Mouse (Mus musculus) neural tube, embryonic 12.5 days (tissue): Measurements from ENCODE around the gene Zfp462. TPM values are rescaled to one million over a fixed set of nuclear protein-coding genes. Genes with fewer than 3 reads are reported as not detected.
"Not testable (repeated sequence)": the region's sequence is repeated elsewhere in the genome, so short reads cannot be mapped to it uniquely, and the experiment has no call there.

Source experiments
- ATAC-seq: fragments of 200-750 bp; cut with Nextera tagmentation; 2 replicates; pipeline ENCODE4 v1.8.0; 2017; ENCODE audit warnings: low read depth, mild to moderate bottlenecking, moderate TSS enrichment, moderate library complexity; ENCODE audit not compliant: low FRiP score
- H3K27ac ChIP-seq: fragments of 300-500 bp; sonication (generic); 2 replicates; pipeline ENCODE4 v1.5.1; 2016
- H3K27me3 ChIP-seq: fragments of 300-500 bp; sonication (generic); replicated peaks from 2 replicates; pipeline ENCODE4 v1.6.1; 2016; ENCODE audit warnings: mild to moderate bottlenecking
- H3K36me3 ChIP-seq: fragments of 300-500 bp; sonication (generic); 2 replicates; pipeline ENCODE4 v1.6.1; 2016; ENCODE audit warnings: mild to moderate bottlenecking
- H3K4me1 ChIP-seq: fragments of 300-500 bp; sonication (generic); 2 replicates; pipeline ENCODE4 v1.6.1; 2016
- H3K4me2 ChIP-seq: fragments of 300-500 bp; sonication (generic); replicated peaks from 2 replicates; pipeline ENCODE4 v1.6.1; 2016; ENCODE audit warnings: mild to moderate bottlenecking
- H3K4me3 ChIP-seq: fragments of 300-500 bp; sonication (generic); 2 replicates; pipeline ENCODE4 v1.5.1; 2016
- H3K9ac ChIP-seq: fragments of 300-500 bp; sonication (generic); 2 replicates; pipeline ENCODE4 v1.6.1; 2016; ENCODE audit warnings: mild to moderate bottlenecking
- H3K9me3 ChIP-seq: fragments of 300-500 bp; sonication (generic); 2 replicates; pipeline ENCODE4 v1.6.1; 2016; ENCODE audit warnings: mild to moderate bottlenecking
- WGBS: fragments of 180-500 bp; shearing (Covaris S2); methylation state at CpG from one replicate; pipeline ENCODE4 v1.1.7; 2016; 5-methylcytosine and 5-hydroxymethylcytosine counted together
- polyA plus RNA-seq: library from polyadenylated mRNA; unstranded; fragments of >200 nt; fragmentation: Nextera tagmentation; extraction: Ambion mirVana; gene quantifications from 2 replicates; pipeline ENCODE4 v1.2.1, GENCODE M21; 2016

Gene Zfp462
- polyA plus RNA-seq, 1 experiment from 2014 or later = 14.9 TPM

DNA sequence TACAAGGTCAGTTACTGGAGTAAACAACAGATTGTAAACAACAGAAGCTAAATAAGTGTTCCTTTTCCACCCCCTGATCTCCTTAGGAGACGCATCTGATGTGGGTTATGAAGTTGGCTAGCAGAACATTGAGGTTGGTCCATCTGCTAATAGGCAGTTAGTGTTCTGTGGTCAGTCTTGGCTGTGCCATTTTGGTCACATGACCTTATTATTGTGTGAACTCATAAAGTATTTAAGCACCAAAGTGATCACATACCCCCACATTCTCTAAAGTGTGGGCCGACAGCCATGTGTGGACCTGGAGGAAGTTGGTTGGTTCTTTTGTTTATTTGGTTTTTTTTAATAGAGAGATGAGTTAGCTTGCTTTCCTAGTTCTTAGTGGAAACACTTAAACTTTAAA lies 39.7 kb downstream of the Zfp462 start:
- no peak for ATAC-seq
- 93% methylated on average over 2 of the region's 2 CpGs for WGBS
- no peak overlapping the region for H3K27ac ChIP-seq

DNA sequence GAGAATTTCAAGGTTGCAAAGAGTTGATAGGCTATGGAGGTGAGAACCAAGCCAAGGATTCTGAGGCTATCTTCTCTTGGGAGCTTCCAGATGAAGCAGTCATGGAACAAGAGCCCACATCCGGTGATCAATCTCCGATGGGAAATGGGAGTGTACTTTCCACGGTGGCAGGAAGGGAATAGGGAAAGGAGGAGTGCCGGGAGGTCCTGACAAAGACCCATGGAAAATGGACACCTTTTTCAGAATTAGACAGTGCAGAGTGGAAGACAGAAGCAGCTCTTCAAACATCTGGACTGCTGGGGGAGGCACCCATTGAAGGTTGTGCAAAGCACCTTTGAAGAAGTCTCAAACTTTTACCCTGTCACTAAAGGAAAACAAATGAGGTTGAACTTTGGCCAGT lies 41.8 kb downstream of the Zfp462 start:
- no peak for ATAC-seq
- Histone ChIP-seq H3K36me3 (peaks cover 22% of the 10 kb centered on the region), H3K27ac (no peak overlapping the region), H3K9ac (no peak overlapping the region), H3K27me3 (no peaks in the 10 kb centered on the region), H3K4me2 (no peak overlapping the region), H3K4me1 (peaks cover 8% of the 10 kb centered on the region), H3K4me3 (no peak overlapping the region), H3K9me3 (no peaks in the 10 kb centered on the region)
- 84% methylated on average over 4 of the region's 4 CpGs for WGBS

More for the DNA sequence above, 39.7 kb downstream of the Zfp462 start:
- H3K36me3 ChIP-seq = peaks cover 26% of the 10 kb centered on the region
- H3K4me2 ChIP-seq = no peak overlapping the region
- no peak overlapping the region for H3K4me3 ChIP-seq
- H3K27me3 ChIP-seq = no peaks in the 10 kb centered on the region
- no peaks in the 10 kb centered on the region for H3K9me3 ChIP-seq
- peaks cover 8% of the 10 kb centered on the region for H3K4me1 ChIP-seq
- H3K9ac ChIP-seq = no peak overlapping the region

- H3K9ac ChIP-seq = no peak overlapping the region
- peaks cover 28% of the 10 kb centered on the region for H3K36me3 ChIP-seq
- no peak overlapping the region for H3K4me3 ChIP-seq
- no peaks in the 10 kb centered on the region for H3K27me3 ChIP-seq
- 27% methylated on average over 3 of the region's 3 CpGs for WGBS
- H3K4me2 ChIP-seq = no peak overlapping the region
- no peak for ATAC-seq
- peaks cover 8% of the 10 kb centered on the region for H3K4me1 ChIP-seq
- H3K9me3 ChIP-seq = no peaks in the 10 kb centered on the region
- H3K27ac ChIP-seq = no peak overlapping the region
Measured at GRCm38 (mm10) chr4:54987256-54987655, 42.4 kb downstream of the Zfp462 start.

DNA sequence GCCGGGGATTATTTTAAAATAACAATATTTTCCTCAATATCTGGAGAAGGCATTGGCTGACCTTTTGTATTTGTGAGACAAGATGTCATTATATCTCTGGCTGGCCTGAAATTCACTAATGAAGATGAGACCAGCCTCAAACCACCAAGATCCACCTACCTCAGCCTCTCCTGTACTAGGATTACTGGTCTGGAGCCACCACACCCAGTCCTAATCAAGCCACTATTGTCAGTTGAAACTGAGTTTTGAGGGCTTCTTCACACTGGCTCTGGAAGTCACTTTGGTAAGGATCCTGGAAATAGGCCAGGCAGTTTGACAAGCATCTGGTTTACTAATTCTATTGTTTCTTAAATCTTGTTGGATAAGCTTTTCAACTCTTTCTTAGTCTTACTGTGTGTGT lies 43.1 kb downstream of the Zfp462 start:
- Histone ChIP-seq H3K4me3 (no peak overlapping the region), H3K36me3 (peaks cover 24% of the 10 kb centered on the region), H3K27ac (no peak overlapping the region), H3K4me2 (no peak overlapping the region), H3K27me3 (no peaks in the 10 kb centered on the region), H3K9me3 (no peaks in the 10 kb centered on the region), H3K9ac (no peak overlapping the region), H3K4me1 (peaks cover 8% of the 10 kb centered on the region)
- ATAC-seq = no peak
- WGBS = 98% methylated on average over 1 of the region's 1 CpGs

DNA sequence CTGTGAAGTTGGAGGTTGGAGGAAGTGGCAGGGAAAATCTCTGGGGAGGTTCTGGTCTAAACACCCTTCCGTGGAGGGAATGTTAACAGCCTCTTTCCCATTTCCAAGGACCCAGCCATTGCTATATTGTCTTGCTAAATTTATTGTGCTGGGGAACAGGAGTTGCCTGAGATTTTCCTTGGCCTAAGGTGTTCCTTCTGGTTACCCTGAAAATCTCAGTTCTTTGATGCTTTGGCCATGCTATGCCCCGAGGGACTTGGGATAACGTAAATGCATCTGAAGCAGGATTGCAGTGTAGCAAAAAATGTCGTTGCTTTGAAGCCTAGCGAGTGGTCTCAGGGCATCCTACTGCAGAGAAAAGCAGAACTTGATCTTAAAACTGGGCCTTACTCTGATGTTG lies 47.1 kb downstream of the Zfp462 start:
- no peak overlapping the region for H3K4me2 ChIP-seq
- no peak overlapping the region for H3K4me3 ChIP-seq
- ATAC-seq = no peak
- no peaks in the 10 kb centered on the region for H3K4me1 ChIP-seq
- no peaks in the 10 kb centered on the region for H3K9me3 ChIP-seq
- no peaks in the 10 kb centered on the region for H3K27me3 ChIP-seq
- H3K36me3 ChIP-seq = peaks cover 32% of the 10 kb centered on the region
- WGBS = 46% methylated on average over 5 of the region's 5 CpGs
- no peak overlapping the region for H3K27ac ChIP-seq
- no peak overlapping the region for H3K9ac ChIP-seq

DNA sequence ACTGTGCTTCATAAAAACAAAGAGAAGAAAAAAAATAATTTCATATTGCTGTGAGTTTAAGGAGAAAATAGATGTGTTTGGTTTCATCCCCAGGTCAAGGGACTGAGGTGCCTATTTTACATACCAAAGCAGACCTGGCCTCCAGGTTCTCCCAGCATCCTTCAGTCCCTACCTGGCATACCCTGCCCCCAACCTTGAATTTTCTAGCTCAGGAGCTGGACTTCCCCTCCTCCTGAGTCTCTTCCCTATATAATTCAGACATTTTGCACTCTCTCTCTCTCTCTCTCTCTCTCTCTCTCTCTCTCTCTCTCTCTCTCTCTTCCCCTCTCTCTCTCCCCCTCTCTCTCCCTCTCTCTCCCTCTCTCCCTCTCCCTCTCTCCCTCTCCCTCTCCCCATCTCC lies 48.2 kb downstream of the Zfp462 start:
- H3K4me2 ChIP-seq, H3K9ac ChIP-seq, H3K27me3 ChIP-seq, H3K4me1 ChIP-seq, ATAC-seq, H3K4me3 ChIP-seq, H3K27ac ChIP-seq, H3K9me3 ChIP-seq: not testable (repeated sequence)
- peaks cover 31% of the 10 kb centered on the region for H3K36me3 ChIP-seq

- Histone ChIP-seq H3K27me3 (no peaks in the 10 kb centered on the region), H3K9me3 (no peaks in the 10 kb centered on the region), H3K9ac (no peak overlapping the region), H3K4me2 (no peak overlapping the region), H3K4me3 (no peak overlapping the region), H3K36me3 (peaks cover 31% of the 10 kb centered on the region), H3K27ac (no peak overlapping the region), H3K4me1 (peaks cover 6% of the 10 kb centered on the region; the same call in 1 of the 2 replicates)
- 89% methylated on average over 1 of the region's 1 CpGs for WGBS
- no peak for ATAC-seq
Measured at GRCm38 (mm10) chr4:54995258-54995657, 50.4 kb downstream of the Zfp462 start.

- Histone ChIP-seq H3K9ac (no peak overlapping the region), H3K27me3 (no peaks in the 10 kb centered on the region), H3K4me3 (no peak overlapping the region), H3K4me2 (no peak overlapping the region), H3K4me1 (peaks cover 6% of the 10 kb centered on the region; the same call in 1 of the 2 replicates), H3K36me3 (peaks cover 29% of the 10 kb centered on the region), H3K9me3 (no peaks in the 10 kb centered on the region), H3K27ac (no peak overlapping the region)
- ATAC-seq = no peak
- WGBS = 92% methylated on average over 2 of the region's 2 CpGs
Measured at GRCm38 (mm10) chr4:54996064-54996463, 51.2 kb downstream of the Zfp462 start.

DNA sequence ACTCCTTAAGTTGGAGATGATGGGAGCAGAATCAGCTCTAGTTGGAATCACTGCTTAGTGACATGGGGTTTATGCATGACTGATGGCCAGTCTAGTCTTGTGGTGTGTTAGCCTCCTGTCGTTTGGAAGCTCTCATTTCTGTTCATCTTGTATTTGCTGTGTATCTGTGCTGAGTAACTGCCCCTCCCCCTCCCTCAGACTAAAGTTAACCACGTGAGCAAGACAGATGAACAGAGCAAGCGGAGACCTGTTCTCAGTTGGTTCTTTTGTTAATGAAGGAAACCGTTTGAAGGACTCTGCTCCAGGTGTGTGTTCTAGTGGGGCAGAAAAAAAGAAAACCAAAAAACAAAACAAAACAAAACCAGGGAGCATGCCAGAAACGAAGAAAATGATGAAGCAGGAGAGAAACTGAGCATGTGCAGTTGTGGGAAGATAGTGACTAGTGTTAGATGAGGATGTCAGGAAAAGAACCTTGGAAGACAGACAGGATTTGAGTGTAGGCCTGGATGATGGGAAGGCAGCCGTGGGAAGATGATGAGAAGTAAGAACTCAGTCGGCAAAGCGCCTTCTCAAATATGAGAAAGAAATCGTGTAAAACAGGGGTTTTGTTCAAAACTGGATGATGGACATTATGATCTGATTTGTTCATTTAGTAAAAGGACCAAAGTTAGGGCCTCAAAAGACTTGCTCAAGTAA lies 53.4 kb downstream of the Zfp462 start:
- Histone ChIP-seq H3K27me3 (no peaks in the 10 kb centered on the region), H3K27ac (no peak overlapping the region), H3K9me3 (no peaks in the 10 kb centered on the region), H3K4me1 (peaks cover 8% of the 10 kb centered on the region; the same call in 1 of the 2 replicates), H3K4me3 (no peak overlapping the region), H3K4me2 (no peak overlapping the region), H3K9ac (no peak overlapping the region), H3K36me3 (peaks cover 30% of the 10 kb centered on the region)
- no peak for ATAC-seq
- WGBS = 83% methylated on average over 9 of the region's 9 CpGs

GRCm38 (mm10) chr4:54999556-54999955 lies 54.7 kb downstream of the Zfp462 start:
- Histone ChIP-seq H3K36me3 (peaks cover 31% of the 10 kb centered on the region), H3K27ac (no peak overlapping the region), H3K4me1 (peaks cover 17% of the 10 kb centered on the region), H3K4me3 (no peak overlapping the region), H3K27me3 (no peaks in the 10 kb centered on the region), H3K9me3 (no peaks in the 10 kb centered on the region), H3K4me2 (no peak overlapping the region), H3K9ac (no peak overlapping the region)
- no peak for ATAC-seq
- 96% methylated on average over 5 of the region's 5 CpGs for WGBS

DNA sequence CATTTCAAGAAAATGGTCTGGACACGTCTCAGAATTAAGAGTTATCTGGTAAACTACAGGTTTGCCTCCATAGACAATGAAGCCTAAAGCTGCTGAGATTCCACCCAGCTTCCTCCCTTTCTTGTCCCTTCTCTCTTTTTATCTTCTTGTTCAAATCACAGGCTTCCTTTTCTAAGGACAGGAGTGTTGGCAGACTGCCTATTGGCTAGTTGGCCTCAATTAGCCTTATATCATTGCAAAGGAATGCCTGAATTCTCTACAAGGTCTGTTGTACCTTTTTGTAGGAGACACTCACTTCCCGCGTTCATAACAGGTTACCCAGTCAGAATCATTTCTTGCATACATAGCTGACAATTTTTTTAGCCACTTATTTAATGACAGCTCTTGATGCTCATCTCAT lies 56.5 kb downstream of the Zfp462 start:
- H3K27me3 ChIP-seq = no peaks in the 10 kb centered on the region
- H3K9ac ChIP-seq = no peak overlapping the region
- H3K4me1 ChIP-seq = peaks cover 36% of the 10 kb centered on the region
- no peak overlapping the region for H3K27ac ChIP-seq
- H3K4me3 ChIP-seq = no peak overlapping the region
- H3K4me2 ChIP-seq = no peak overlapping the region
- 90% methylated on average over 3 of the region's 3 CpGs for WGBS
- H3K9me3 ChIP-seq = no peaks in the 10 kb centered on the region
- no peak for ATAC-seq
- H3K36me3 ChIP-seq = peaks cover 21% of the 10 kb centered on the region

DNA sequence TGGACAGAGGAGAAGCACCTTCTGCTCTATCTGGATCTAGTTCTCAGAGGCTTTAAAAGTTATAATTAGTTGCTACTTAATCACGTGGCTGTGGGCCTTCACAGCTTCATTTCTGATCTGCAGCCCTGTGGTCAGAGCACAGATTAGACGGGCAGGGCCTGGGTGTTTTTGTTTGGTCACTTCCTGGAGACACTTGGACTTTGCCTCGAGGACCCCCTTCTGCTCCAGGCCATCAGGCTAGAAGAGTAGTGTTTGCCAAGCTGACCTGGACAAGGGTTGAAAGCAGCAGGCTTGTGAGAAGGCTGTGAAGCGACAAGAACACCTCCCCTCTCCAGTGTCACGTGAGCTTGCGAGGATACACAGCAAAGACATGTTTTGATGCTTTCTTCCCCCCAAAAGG lies 58.3 kb downstream of the Zfp462 start:
- no peaks in the 10 kb centered on the region for H3K27me3 ChIP-seq
- H3K9ac ChIP-seq = no peak overlapping the region
- H3K4me3 ChIP-seq = no peak overlapping the region
- 80% methylated on average over 6 of the region's 6 CpGs for WGBS
- no peak overlapping the region for H3K4me2 ChIP-seq
- H3K36me3 ChIP-seq = peaks cover 24% of the 10 kb centered on the region
- no peak for ATAC-seq
- no peaks in the 10 kb centered on the region for H3K9me3 ChIP-seq
- peaks cover 33% of the 10 kb centered on the region for H3K4me1 ChIP-seq
- no peak overlapping the region for H3K27ac ChIP-seq

DNA sequence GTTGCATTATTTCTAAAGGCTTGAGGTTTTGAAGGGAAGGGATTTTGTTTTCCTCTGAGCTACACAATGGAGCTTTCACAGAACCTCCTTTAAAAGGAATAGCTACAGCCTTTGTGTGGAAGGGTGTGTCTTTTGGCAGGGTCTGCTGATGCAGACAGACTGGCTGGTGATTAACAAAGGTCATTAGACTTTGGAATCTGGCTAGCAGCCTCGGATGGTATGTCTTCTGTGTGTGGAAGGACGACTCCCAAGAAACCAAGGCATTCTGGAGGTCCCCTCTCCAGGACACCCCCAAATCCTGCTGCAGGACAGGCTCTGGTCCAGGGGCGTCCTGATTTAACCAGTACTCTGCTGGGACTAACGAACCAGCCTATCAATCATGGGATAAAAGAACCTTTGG lies 60.2 kb downstream of the Zfp462 start:
- Histone ChIP-seq H3K9ac (0 out of 2 replicates have a peak overlapping the region, but pooled peaks have one; percentile 13), H3K36me3 (peaks cover 43% of the 10 kb centered on the region), H3K9me3 (no peaks in the 10 kb centered on the region), H3K4me3 (no peak overlapping the region), H3K27me3 (no peaks in the 10 kb centered on the region), H3K27ac (peak overlapping the region; percentile 75), H3K4me1 (peaks cover 30% of the 10 kb centered on the region), H3K4me2 (peak overlapping the region; percentile 46)
- WGBS = 14% methylated on average over 4 of the region's 4 CpGs
- peak; percentile 67 for ATAC-seq
